8 mouse cellular contexts compared by ENCODE assay signal in genomic region chr19:45081279-45081678, GRCm38 (mm10). TPM values are rescaled to one million over a fixed set of nuclear protein-coding genes. Genes with fewer than 3 reads are reported as not detected.
DNase-seq lines count a peak whose midpoint lies in the region; ATAC-seq and TF ChIP-seq lines count a peak whose summit lies in the region.

No protein-coding gene starts in this region.

- no peaks in the 10 kb centered on the region for H3K36me3 ChIP-seq in ES-E14 (ENCODE audit: control insufficient read depth, insufficient read depth, low read length, poor library complexity, severe bottlenecking)

- H3K4me1 ChIP-seq in ES-E14 (ENCODE audit: control insufficient read depth in 2 of 2, insufficient read depth in 2 of 2, low read length in 2 of 2, poor library complexity in 1 of 2), result peaks cover 5 to 7% of the 10 kb centered on the region in 2 experiments
- peaks cover 1% of the 10 kb centered on the region; the same call in 1 of the 2 replicates for H3K4me1 ChIP-seq in bone marrow, adult 2 months (ENCODE audit: control insufficient read depth, insufficient read depth, low read length)
- peaks cover 3% of the 10 kb centered on the region for H3K4me1 ChIP-seq in embryonic fibroblast, embryonic 13.5 days (ENCODE audit: control insufficient read depth, insufficient read depth, low read length)

- peak; percentile 77 for DNase-seq in ES-E14 (ENCODE audit: low read depth, low spot score)
- peak; percentile 77 to 88 for DNase-seq in heart, postnatal 14 days
- peak; percentile 56 to 59 for DNase-seq in layer of hippocampus, postnatal 36 days
- peak; percentile 49 for DNase-seq in spleen, adult 12 weeks (ENCODE audit: low spot score)

- in situ Hi-C loops in ES-E14 (cut with MboI; ENCODE audit: low sequenced_read_pairs in 2 of 2, unreplicated experiment in 2 of 2), result no loop called here

- peak; percentile 74 for TF ChIP-seq CTCF in bone marrow, adult 2 months (IDR thresholded peaks at IDR 0.05; ENCODE audit: control insufficient read depth, insufficient read depth, low read length)
- TF ChIP-seq CTCF in embryonic fibroblast, embryonic 13.5 days (IDR thresholded peaks at IDR 0.05; ENCODE audit: borderline replicate concordance, insufficient read depth, low read length), result peak; percentile 54; the same call in 1 of the 2 replicates

- H3K9ac ChIP-seq in ES-E14 (ENCODE audit: insufficient read depth, low read depth, low read length, poor library complexity, severe bottlenecking), result no peak overlapping the region

- peak; percentile 39; the same call in 1 of the 2 replicates for ATAC-seq in megakaryocyte progenitor cell, adult 5-6 weeks (replicated peaks; ENCODE audit: poor library complexity)
- ATAC-seq in erythroblast, adult 5-6 weeks (replicated peaks; ENCODE audit: low FRiP score, poor library complexity, severe bottlenecking), result no peak

- H3K4me3 ChIP-seq in ES-E14 (ENCODE audit: insufficient read depth in 1 of 2, low read depth in 1 of 2, low read length in 2 of 2, poor library complexity in 1 of 2, severe bottlenecking in 1 of 2), result peak overlapping the region in 1 of 2 experiments; percentile 52; a peak in 2 of 4 replicates
- no peak overlapping the region for H3K4me3 ChIP-seq in bone marrow, adult 2 months (replicated peaks; ENCODE audit: control insufficient read depth, low read depth, low read length)
- H3K4me3 ChIP-seq in embryonic fibroblast, embryonic 13.5 days (ENCODE audit: insufficient read depth, low read length), result no peak overlapping the region

- H3K9me3 ChIP-seq in ES-E14 (ENCODE audit: control insufficient read depth, insufficient read depth, low read depth, low read length), result no peaks in the 10 kb centered on the region

- no peak overlapping the region for H3K27ac ChIP-seq in ES-E14 (ENCODE audit: insufficient read depth, low read depth, low read length, poor library complexity, severe bottlenecking)
- H3K27ac ChIP-seq in bone marrow, adult 2 months (ENCODE audit: control insufficient read depth, insufficient read depth, low read depth, low read length, poor library complexity), result no peak overlapping the region
- no peak overlapping the region for H3K27ac ChIP-seq in embryonic fibroblast, embryonic 13.5 days (ENCODE audit: insufficient read depth, low read length)

- intact Hi-C loops in heart, postnatal 14 days (cut with DNase I), result loop anchor here (1.0 kb wide), 1 partner anchor 25 kb away; no protein-coding TSS in a partner anchor

- under 1% methylated on average over 5 of the region's 5 CpGs for WGBS in bone marrow, adult 2 months

- no peak for TF ChIP-seq POLR2A in bone marrow, adult 2 months (IDR thresholded peaks at IDR 0.05; ENCODE audit: borderline replicate concordance, control insufficient read depth, low read depth, low read length)
- no peak for TF ChIP-seq POLR2A in embryonic fibroblast, embryonic 13.5 days (IDR thresholded peaks at IDR 0.05; ENCODE audit: low read depth, low read length)

TF ChIP-seq in ES-E14, 5 proteins besides CTCF, POLR2A, EP300 and RAD21:
- TF ChIP-seq ZC3H11A (IDR thresholded peaks at IDR 0.05; ENCODE audit: borderline replicate concordance, low read depth, low read length) (peak; percentile 55; the same call in 1 of the 2 replicates), MAFK (IDR thresholded peaks at IDR 0.05; ENCODE audit: insufficient read depth, low read depth, low read length) (no peak)
TF ChIP-seq in ES-E14: peak in this region for 1.

RNA-seq across cellular contexts. Expression of gene Kazald1, which starts 6.2 kb away (rescaled TPM):
- 0.63 and 1.2 TPM in 2 replicates for total RNA-seq in ES-E14 (2012; rRNA removed)
- 1.4 and 2.2 TPM in 2 replicates for polyA plus RNA-seq in bone marrow, adult 2 months (2011; ENCODE audit: insufficient read depth, insufficient read length, low replicate concordance, missing spikeins)
- 7.3 and 7.8 TPM in 2 replicates for polyA plus RNA-seq in embryonic fibroblast, embryonic 13.5 days (2011; ENCODE audit: insufficient read length, low read depth, missing spikeins)
- 1 to 10 TPM; 4.9 to 7.0 TPM for total RNA-seq in heart, postnatal 14 days (2021)
- 1 to 10 TPM; 1.2 to 1.6 TPM for total RNA-seq in layer of hippocampus, postnatal 36 days (2021)
- total RNA-seq in megakaryocyte progenitor cell, adult 5-6 weeks (2015), result 0.17 and 0.25 TPM in 2 replicates
- 0.83 and 0.84 TPM in 2 replicates for total RNA-seq in megakaryocyte progenitor cell, adult 5-6 weeks (2017)
- total RNA-seq in erythroblast, adult 5-6 weeks (2015; ENCODE audit: low replicate concordance), result not detected in 2 replicates
- not detected in 2 replicates for total RNA-seq in erythroblast, adult 5-6 weeks (2017; ENCODE audit: low replicate concordance)

RNA-seq across cellular contexts. Expression of gene Sfxn3, which starts 34.0 kb away (rescaled TPM):
- 4.0 and 7.1 TPM in 2 replicates for total RNA-seq in ES-E14 (2012; rRNA removed)
- polyA plus RNA-seq in bone marrow, adult 2 months (2011; ENCODE audit: insufficient read depth, insufficient read length, low replicate concordance, missing spikeins), result 8.1 and 13.5 TPM in 2 replicates
- polyA plus RNA-seq in embryonic fibroblast, embryonic 13.5 days (2011; ENCODE audit: insufficient read length, low read depth, missing spikeins), result 94.9 and 96.8 TPM in 2 replicates
- total RNA-seq in heart, postnatal 14 days (2021), result 10 to 100 TPM; 15.7 to 19.1 TPM
- total RNA-seq in layer of hippocampus, postnatal 36 days (2021), result 10 to 100 TPM; 82.4 to 91.5 TPM
- 17.5 and 23.8 TPM in 2 replicates for total RNA-seq in megakaryocyte progenitor cell, adult 5-6 weeks (2015)
- total RNA-seq in megakaryocyte progenitor cell, adult 5-6 weeks (2017), result 2.4 and 3.1 TPM in 2 replicates
- total RNA-seq in erythroblast, adult 5-6 weeks (2015; ENCODE audit: low replicate concordance), result 9.4 and 16.7 TPM in 2 replicates
- 3.4 and 3.8 TPM in 2 replicates for total RNA-seq in erythroblast, adult 5-6 weeks (2017; ENCODE audit: low replicate concordance)

RNA-seq across cellular contexts. Expression of gene Pdzd7, which starts 35.8 kb away (rescaled TPM):
- total RNA-seq in ES-E14 (2012; rRNA removed), result 0.45 and 1.5 TPM in 2 replicates
- polyA plus RNA-seq in bone marrow, adult 2 months (2011; ENCODE audit: insufficient read depth, insufficient read length, low replicate concordance, missing spikeins), result not detected in 2 replicates
- 0.42 and 0.74 TPM in 2 replicates for polyA plus RNA-seq in embryonic fibroblast, embryonic 13.5 days (2011; ENCODE audit: insufficient read length, low read depth, missing spikeins)
- total RNA-seq in heart, postnatal 14 days (2021), result under 1 TPM in 1 of 2 experiments, not detected in 1; 0.19 TPM
- 1 to 10 TPM; 2.2 to 3.4 TPM for total RNA-seq in layer of hippocampus, postnatal 36 days (2021)
- 0.05 TPM in 1 of 2 replicates, not detected in the other for total RNA-seq in megakaryocyte progenitor cell, adult 5-6 weeks (2015)
- not detected in 2 replicates for total RNA-seq in megakaryocyte progenitor cell, adult 5-6 weeks (2017)
- not detected in 2 replicates for total RNA-seq in erythroblast, adult 5-6 weeks (2015; ENCODE audit: low replicate concordance)
- total RNA-seq in erythroblast, adult 5-6 weeks (2017; ENCODE audit: low replicate concordance), result 0.28 TPM in 1 of 2 replicates, not detected in the other
